Mouse (Mus musculus): ENCODE measurements at regions not wholly inside any gene's neighbourhood (a gene's known extent, or its start where the extent isn't known, plus 50 kb on each side); places are given as distances from the start of the nearest gene placed in this dataset.
A peak's percentile ranks its signal among the peaks of the same experiment; 100 is the strongest.

- no peak for DNase-seq (ENCODE audit: low spot score)
These were observed 85.7 kb downstream of the 1700001O22Rik start for GRCm38 (mm10) chr2:30717566-30718328.

GRCm38 (mm10) chr2:30716580-30717565 is 86.6 kb downstream of the 1700001O22Rik start:
- peak; percentile 77 for DNase-seq (ENCODE audit: low spot score)

- no peak for DNase-seq (ENCODE audit: low spot score)
These were observed 87.6 kb downstream of the 1700001O22Rik start for GRCm38 (mm10) chr2:30715720-30716310.

- no peak for DNase-seq (ENCODE audit: low spot score)
These were observed 89.9 kb downstream of the 1700001O22Rik start for GRCm38 (mm10) chr2:30713535-30713934.

- peak; percentile 58 for DNase-seq (ENCODE audit: low spot score)
These were observed 90.5 kb downstream of the 1700001O22Rik start for GRCm38 (mm10) chr2:30712841-30713401.

DNA sequence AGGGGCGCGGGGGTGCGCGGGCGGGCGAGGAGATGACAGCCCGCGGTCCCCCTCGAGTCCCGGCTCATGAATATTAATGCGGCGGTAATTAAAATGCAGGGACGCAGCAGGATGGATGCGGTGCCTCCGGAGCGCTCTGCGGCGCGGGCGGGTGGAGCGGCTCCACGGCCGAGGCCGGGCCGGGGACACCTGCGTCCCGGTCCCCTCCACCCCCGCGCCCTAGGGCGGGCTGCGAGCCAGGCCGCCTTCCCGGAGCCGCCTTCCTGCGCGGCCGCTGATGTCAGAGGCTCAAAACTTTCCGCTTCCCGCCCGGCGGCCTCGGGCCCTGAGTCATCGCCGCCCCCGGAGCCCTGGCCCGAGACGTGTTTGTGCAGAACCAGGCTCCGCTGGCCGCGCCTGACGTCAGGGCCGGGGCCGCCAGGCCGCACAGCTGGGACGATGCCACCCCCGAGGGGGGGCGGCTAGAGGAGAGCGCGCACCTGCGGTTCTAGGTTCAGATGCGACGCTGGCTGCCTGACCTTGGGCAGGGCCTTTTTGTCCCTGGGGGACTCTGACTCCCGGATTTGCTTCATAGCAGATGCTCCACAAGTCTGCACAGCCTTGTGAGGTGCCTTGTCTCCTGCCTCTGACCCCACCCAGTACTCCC is 91.5 kb downstream of the 1700001O22Rik start:
- peak; percentile 66 for DNase-seq (ENCODE audit: low spot score)

GRCm38 (mm10) chr2:30711476-30711852 is 92.0 kb downstream of the 1700001O22Rik start:
- no peak for DNase-seq (ENCODE audit: low spot score)

- DNase-seq (ENCODE audit: low spot score): no peak
These were observed 92.6 kb downstream of the 1700001O22Rik start for GRCm38 (mm10) chr2:30710895-30711294.

DNA sequence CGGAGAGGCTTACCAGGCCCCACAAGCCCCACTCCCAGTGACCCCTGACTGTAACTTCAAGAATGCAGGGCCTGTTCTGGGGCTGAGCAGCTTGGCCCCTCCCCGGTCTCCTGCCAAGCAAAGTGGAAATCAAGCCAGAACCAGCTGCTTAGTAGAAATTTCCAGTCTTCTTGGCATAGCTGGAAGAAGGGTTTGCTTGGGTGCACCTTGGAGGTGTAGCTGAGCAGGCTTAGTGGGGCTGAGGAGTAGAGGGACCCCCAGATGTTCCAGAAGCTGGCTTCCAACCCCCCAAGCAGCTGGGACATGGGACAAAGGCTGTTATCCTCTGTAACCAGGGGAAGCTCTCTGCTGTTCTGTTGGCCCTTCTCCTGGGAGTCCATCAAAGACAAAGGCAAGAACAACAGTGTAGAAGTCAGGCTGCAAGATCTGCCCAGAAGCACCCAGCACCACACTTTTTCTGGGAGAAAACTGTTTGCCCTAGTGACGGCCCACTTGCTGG is 94.0 kb downstream of the 1700001O22Rik start:
- DNase-seq (ENCODE audit: low spot score): no peak

- DNase-seq (ENCODE audit: low spot score): no peak
These were observed 94.6 kb downstream of the 1700001O22Rik start for GRCm38 (mm10) chr2:30708762-30709385.

DNA sequence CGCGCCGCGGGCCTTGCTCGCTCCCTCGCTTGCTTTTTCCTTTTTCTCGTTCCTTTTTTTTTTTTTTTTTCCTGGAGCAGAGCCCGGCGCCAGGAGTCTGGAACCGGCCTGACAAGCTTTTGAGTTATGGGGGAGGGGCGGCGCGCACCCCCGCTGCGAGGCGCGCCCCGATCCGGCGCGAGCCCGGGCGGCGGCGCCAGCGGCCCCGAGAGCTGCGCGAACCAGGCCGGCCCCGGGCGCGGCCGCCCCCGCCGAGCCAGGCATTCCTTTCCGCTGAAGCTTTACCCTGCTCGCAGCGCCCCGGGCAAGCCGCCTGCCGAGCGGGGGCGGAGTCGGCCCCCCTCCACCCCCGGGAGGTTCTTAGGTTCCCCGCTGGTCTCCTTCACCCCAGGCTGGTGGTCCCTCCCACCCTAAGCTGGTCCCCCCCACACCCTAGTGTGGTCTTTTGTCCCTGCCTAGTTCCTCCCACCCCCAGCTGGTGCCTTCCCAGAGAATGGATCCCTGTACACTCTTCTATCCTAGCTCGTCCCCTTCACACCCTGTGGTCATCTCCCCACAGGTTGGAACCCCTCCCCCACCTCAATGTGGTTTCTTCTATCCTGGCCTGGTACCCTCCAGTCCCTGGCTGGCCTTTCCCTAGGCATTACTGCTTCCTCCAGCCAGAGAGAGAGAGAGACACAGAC is 95.3 kb downstream of the 1700001O22Rik start:
- DNase-seq (ENCODE audit: low spot score): peak; percentile 77

DNA sequence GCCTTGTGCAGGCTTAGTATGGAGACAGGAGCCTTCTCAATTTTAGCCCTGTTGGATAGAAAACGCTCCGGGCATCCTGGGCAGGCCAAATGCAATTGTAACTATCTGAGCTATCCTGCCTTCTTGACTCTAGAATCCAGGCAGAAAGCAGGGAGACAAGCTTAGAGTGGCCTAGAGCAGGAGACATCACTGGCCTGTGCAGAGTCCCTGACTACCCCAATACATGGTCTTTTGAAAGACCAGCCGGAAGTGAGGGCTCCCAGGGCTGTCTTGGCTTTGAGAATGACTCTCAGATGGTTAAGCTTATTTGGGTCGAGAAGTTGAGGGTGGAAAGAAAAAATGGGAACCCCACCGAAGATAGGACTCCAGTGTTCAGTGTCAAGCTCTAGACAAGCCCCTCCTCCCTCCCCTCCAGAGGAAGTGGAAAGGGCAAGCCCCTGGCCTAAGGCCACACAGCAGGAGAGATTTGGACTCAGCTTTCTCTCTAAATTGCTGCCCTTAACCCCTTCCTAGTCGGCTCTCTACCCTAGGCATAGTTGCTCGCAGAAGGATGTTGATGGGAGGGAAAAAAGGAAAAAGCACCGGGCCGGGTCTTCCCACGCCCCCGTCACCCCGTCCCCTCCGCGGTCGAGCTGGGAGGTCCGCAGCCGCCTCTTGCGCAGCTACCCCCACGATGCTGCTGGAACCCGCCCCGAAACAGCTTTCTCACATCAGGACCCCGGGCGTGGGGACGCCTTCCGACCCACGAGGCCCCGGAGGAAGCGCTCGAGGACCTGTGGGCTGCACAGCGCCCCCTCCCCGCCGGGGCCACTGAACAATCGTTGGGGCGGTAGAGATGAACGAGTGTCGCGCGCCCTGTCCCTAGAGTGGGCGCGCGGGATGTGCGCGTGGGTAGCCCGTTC is 96.1 kb downstream of the 1700001O22Rik start:
- peak; percentile 91 for DNase-seq (ENCODE audit: low spot score)

- DNase-seq (ENCODE audit: low spot score): no peak
These were observed 97.4 kb downstream of the 1700001O22Rik start for GRCm38 (mm10) chr2:30706036-30706435.

- DNase-seq (ENCODE audit: low spot score): no peak
These were observed 100.2 kb downstream of the 1700001O22Rik start for GRCm38 (mm10) chr2:30703308-30703707.

DNA sequence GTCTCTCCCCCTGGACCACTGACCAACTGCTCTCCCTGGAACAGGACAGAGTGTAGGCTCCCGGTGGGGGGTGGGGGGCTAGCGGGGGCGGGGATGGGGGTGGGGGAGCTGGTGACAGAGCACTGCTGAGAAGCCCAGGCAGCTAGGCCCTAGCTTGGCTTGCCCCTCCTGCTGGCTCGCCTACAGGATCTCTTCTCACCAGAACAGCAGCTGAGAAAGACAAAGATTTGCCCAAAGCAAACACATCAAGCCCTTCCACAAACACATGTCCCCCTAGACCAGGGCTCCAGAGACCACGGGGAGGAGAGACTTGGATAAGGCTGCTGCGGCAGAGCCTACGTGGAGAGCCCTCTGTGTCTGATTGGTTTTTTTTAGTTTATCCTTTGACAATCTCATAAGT is 100.8 kb downstream of the 1700001O22Rik start:
- DNase-seq (ENCODE audit: low spot score): peak; percentile 54

DNA sequence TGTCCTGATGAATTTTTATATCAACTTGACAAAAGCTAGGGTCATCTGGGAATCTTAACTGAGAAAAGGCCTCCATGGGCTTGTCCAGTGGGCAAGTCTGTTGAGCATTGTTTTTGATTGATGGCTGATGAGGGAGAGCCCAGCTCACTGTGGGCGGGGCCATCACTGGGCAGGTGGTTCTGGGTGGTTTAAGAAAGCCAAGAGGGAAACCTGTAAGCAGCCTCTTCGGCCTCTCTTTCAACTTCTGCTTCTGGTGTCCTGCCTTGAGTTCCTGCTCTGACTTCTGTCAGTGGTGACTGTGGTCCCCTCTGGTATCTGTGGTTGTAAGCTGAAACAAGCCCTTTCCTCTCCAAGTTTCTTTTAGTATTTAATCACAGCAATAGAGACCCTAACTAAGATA is 102.6 kb downstream of the 1700001O22Rik start:
- no peak for DNase-seq (ENCODE audit: low spot score)

DNA sequence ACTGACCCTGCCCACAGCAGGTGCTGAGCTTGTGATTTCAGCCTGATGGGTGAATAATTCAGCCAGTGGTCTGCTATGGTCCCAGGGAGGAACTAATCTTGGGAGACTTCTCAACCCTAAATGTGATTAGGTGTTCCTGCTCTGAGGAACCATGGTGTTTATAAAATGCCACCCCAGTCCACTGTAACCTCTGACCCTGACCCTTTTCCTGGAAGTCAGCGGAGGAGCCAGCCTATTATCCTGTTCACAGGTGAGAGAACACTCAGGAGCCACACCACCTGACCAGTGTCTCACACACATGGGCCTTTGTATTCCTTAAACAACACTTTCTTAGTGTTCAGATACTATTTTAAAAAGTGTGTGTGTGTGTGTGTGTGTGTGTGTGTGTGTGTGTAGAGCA is 103.0 kb downstream of the 1700001O22Rik start:
- no peak for DNase-seq (ENCODE audit: low spot score)

- DNase-seq (ENCODE audit: low spot score): peak; percentile 90
These were observed 103.5 kb downstream of the 1700001O22Rik start for GRCm38 (mm10) chr2:30699797-30700454.

Data from embryo, embryonic 10 days (tissue).